In the genomic region with DNA sequence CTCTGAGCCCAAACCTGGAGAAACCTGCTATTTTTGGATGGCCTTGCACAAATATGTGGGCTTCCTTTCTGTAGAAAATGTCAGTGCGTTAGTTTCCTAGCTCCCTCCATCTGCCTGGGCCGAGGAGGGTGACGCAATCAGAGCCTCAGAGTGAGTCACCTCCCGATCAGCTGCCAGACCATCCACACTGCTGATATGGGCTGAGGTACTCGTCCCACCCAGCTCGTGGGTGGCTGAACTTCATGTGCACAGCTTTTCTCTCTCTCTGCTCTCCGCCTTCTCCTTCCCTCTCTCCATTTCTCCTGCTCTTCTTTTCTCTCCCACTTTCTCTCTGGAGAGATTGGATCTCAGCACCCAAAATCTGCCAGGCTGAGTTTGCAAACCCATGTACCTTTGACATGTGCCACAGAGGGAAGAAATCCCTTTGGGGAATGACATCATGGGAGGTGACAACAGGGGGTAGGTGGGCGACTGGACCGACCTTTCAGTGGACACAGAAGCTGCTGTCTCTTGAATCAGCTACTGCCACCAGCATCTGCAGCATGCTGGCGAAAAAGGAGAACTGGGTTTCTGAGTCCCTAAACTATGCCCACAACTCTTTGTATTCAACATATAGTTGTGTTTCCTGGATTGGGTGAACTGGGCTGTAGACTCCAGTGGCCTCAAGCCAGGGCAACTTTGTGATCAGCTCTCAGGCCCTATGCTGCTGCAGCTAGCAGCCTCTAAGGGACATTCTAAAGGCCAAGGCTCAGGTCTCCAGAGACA, we compare ENCODE assay signal across 9 mouse cellular contexts. TPM values are rescaled to one million over a fixed set of nuclear protein-coding genes. Genes with fewer than 3 reads are reported as not detected.
DNase-seq lines count a peak whose midpoint lies in the region; ATAC-seq and TF ChIP-seq lines count a peak whose summit lies in the region.
"Had no signal": no experiment of that assay in that cellular context is flagged by ENCODE, and none has a peak within 500 bp of the region (broad histone marks: within the 10 kb centered on the region; RNA-seq: fewer than 3 reads in every experiment).

No protein-coding gene starts in this region.

- in situ Hi-C loops in Patski (cut with MboI; ENCODE audit: low pct_unique_long_range_greater_than_20kb): no loop called here

- no peak overlapping the region for H3K27ac ChIP-seq in heart, embryonic 15.5 days
- no peak overlapping the region for H3K27ac ChIP-seq in liver, embryonic 15.5 days (replicated peaks)
- H3K27ac ChIP-seq in hindbrain, embryonic 12.5 days: no peak overlapping the region
- H3K27ac ChIP-seq: liver, embryonic 13.5 days had no signal

- H3K4me2 ChIP-seq in heart, embryonic 15.5 days: no peak overlapping the region
- H3K4me2 ChIP-seq in liver, embryonic 15.5 days: peak overlapping the region; percentile 29
- no peak overlapping the region for H3K4me2 ChIP-seq in hindbrain, embryonic 12.5 days (replicated peaks)
- H3K4me2 ChIP-seq: liver, embryonic 13.5 days had no signal

- 26% methylated on average over 10 of the region's 10 CpGs for WGBS in heart, embryonic 15.5 days
- 20% methylated on average over 10 of the region's 10 CpGs for WGBS in liver, embryonic 15.5 days (ENCODE audit: insufficient replicate concordance)
- 89% methylated on average over 10 of the region's 10 CpGs for WGBS in hindbrain, embryonic 12.5 days

- POLR2A ChIA-PET in Patski (lab: Charles Lee): no interaction called here

- CTCF ChIA-PET in Patski (lab: Charles Lee): interaction anchor here (0.8 to 1.7 kb wide), 2 partner anchors 12 to 72 kb away, joined by 3 to 4 read pairs; no protein-coding TSS in a partner anchor

- H3K4me3 ChIP-seq in heart, embryonic 15.5 days: no peak overlapping the region
- no peak overlapping the region for H3K4me3 ChIP-seq in liver, embryonic 15.5 days (replicated peaks)
- H3K4me3 ChIP-seq in hindbrain, embryonic 12.5 days: no peak overlapping the region
- H3K4me3 ChIP-seq: liver, embryonic 13.5 days had no signal

- H3K9me3 ChIP-seq in heart, embryonic 15.5 days (replicated peaks): no peaks in the 10 kb centered on the region
- no peaks in the 10 kb centered on the region for H3K9me3 ChIP-seq in liver, embryonic 15.5 days (replicated peaks)
- H3K9me3 ChIP-seq in hindbrain, embryonic 12.5 days (replicated peaks): no peaks in the 10 kb centered on the region
- H3K9me3 ChIP-seq: liver, embryonic 13.5 days had no signal

- peaks cover 38% of the 10 kb centered on the region for H3K4me1 ChIP-seq in heart, embryonic 15.5 days (replicated peaks)
- H3K4me1 ChIP-seq in liver, embryonic 15.5 days (replicated peaks): peaks cover 45% of the 10 kb centered on the region
- H3K4me1 ChIP-seq in hindbrain, embryonic 12.5 days: peaks cover 8% of the 10 kb centered on the region

- peak; percentile 86 for ATAC-seq in Patski
- peak; percentile 79 for ATAC-seq in common myeloid progenitor, adult 5-6 weeks (replicated peaks; ENCODE audit: low read depth, poor library complexity, severe bottlenecking)
- peak; percentile 78 for ATAC-seq in heart, embryonic 15.5 days (replicated peaks; ENCODE audit: insufficient number of reproducible peaks, insufficient read depth, low FRiP score, low read depth)
- peak; percentile 63 for ATAC-seq in liver, embryonic 15.5 days (ENCODE audit: insufficient read depth)
- ATAC-seq in hindbrain, embryonic 12.5 days (ENCODE audit: low FRiP score): no peak

- no peak overlapping the region for H3K9ac ChIP-seq in heart, embryonic 15.5 days
- no peak overlapping the region for H3K9ac ChIP-seq in liver, embryonic 15.5 days
- H3K9ac ChIP-seq in hindbrain, embryonic 12.5 days: no peak overlapping the region
- H3K9ac ChIP-seq: liver, embryonic 13.5 days had no signal

- H3K27me3 ChIP-seq in Patski: no peaks in the 10 kb centered on the region
- H3K27me3 ChIP-seq in heart, embryonic 15.5 days: no peaks in the 10 kb centered on the region
- H3K27me3 ChIP-seq in liver, embryonic 15.5 days: peaks cover 33% of the 10 kb centered on the region
- H3K27me3 ChIP-seq in hindbrain, embryonic 12.5 days: no peaks in the 10 kb centered on the region

- no peak for TF ChIP-seq CTCF in Patski (IDR thresholded peaks at IDR 0.05)

- H3K36me3 ChIP-seq in heart, embryonic 15.5 days: no peaks in the 10 kb centered on the region
- no peaks in the 10 kb centered on the region for H3K36me3 ChIP-seq in liver, embryonic 15.5 days (replicated peaks)
- no peaks in the 10 kb centered on the region for H3K36me3 ChIP-seq in hindbrain, embryonic 12.5 days
- H3K36me3 ChIP-seq: liver, embryonic 13.5 days had no signal

- no peak for DNase-seq in Patski (ENCODE audit: low read depth, low spot score)
- peak; percentile 58 for DNase-seq in right cerebral cortex, postnatal 14 days
- no peak for DNase-seq in thymus, adult 18-20 months
- DNase-seq in kidney, adult 18-20 months: no peak
- DNase-seq: liver, embryonic 13.5 days had no signal

RNA-seq across cellular contexts. Expression of gene Smad3, which starts 36.1 kb away (rescaled TPM):
- polyA plus RNA-seq in Patski (2021): 107 TPM
- 19.2 and 39.1 TPM in 2 replicates for total RNA-seq in common myeloid progenitor, adult 5-6 weeks (2017)
- polyA plus RNA-seq in heart, embryonic 15.5 days (2015; fragmentation: Nextera tagmentation; extraction: Ambion mirVana): 11.6 and 14.8 TPM in 2 replicates
- 3.0 TPM in 2 replicates for polyA plus RNA-seq in liver, embryonic 15.5 days (2015; fragmentation: Nextera tagmentation; extraction: Ambion mirVana)
- 24.1 and 25.4 TPM in 2 replicates for polyA plus RNA-seq in hindbrain, embryonic 12.5 days (2016; fragmentation: Nextera tagmentation; extraction: Ambion mirVana)
